Comparison of ENCODE assay signal across 8 mouse cellular contexts in the genomic region with DNA sequence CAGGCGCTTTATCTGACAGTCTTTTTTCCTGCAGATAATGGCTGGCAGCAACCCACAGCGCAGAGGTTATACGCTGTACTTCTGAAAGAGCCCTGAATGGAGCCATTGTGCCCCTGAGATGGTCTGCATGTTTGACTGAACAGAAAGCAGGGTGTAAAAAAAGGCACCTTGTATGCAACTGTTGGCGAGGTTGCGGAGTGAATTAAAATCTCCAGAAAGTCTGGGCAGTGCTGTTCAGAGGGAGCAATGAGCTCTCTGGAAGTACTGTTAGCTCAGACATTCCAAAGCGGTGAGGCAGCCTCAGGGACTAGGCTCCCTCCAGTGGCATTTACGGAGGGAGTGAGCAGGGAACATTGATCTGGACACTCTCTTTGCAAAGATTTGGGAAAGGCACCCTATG. TPM values are rescaled to one million over a fixed set of nuclear protein-coding genes. Genes with fewer than 3 reads are reported as not detected.
DNase-seq lines count a peak whose midpoint lies in the region; ATAC-seq lines count a peak whose summit lies in the region.
"Had no signal": no experiment of that assay in that cellular context is flagged by ENCODE, and none has a peak within 500 bp of the region (broad histone marks: within the 10 kb centered on the region; RNA-seq: fewer than 3 reads in every experiment).

No protein-coding gene starts in this region.

- H3K27ac ChIP-seq in limb, embryonic 10.5 days: peak overlapping the region; percentile 31; the same call in 1 of the 2 replicates
- H3K27ac ChIP-seq in neural tube, embryonic 11.5 days (ENCODE audit: low read depth, low read length): peak overlapping the region; percentile 76
- H3K27ac ChIP-seq: macrophage had no signal

- H3K4me3 ChIP-seq in limb, embryonic 10.5 days: no peak overlapping the region
- H3K4me3 ChIP-seq in neural tube, embryonic 11.5 days (ENCODE audit: low read depth, low read length): no peak overlapping the region

- H3K36me3 ChIP-seq in limb, embryonic 10.5 days: no peaks in the 10 kb centered on the region
- H3K36me3 ChIP-seq in neural tube, embryonic 11.5 days (ENCODE audit: control insufficient read depth, insufficient read depth, low read length): no peaks in the 10 kb centered on the region

- H3K9me3 ChIP-seq in limb, embryonic 10.5 days (replicated peaks): no peaks in the 10 kb centered on the region
- no peaks in the 10 kb centered on the region for H3K9me3 ChIP-seq in neural tube, embryonic 11.5 days (ENCODE audit: control insufficient read depth, low read length)

- H3K9ac ChIP-seq in neural tube, embryonic 11.5 days (ENCODE audit: low read length): no peak overlapping the region

- H3K27me3 ChIP-seq in limb, embryonic 10.5 days (ENCODE audit: low read depth, poor library complexity, severe bottlenecking): peaks cover 39% of the 10 kb centered on the region
- no peaks in the 10 kb centered on the region for H3K27me3 ChIP-seq in neural tube, embryonic 11.5 days (ENCODE audit: control insufficient read depth, insufficient read depth, low read length)

- peaks cover 47% of the 10 kb centered on the region for H3K4me1 ChIP-seq in limb, embryonic 10.5 days
- H3K4me1 ChIP-seq in neural tube, embryonic 11.5 days (ENCODE audit: control insufficient read depth, insufficient read depth, low read length): peaks cover 29% of the 10 kb centered on the region

- H3K4me2 ChIP-seq in neural tube, embryonic 11.5 days (ENCODE audit: low read depth): peak overlapping the region; percentile 6; the same call in 1 of the 2 replicates

- 44% methylated on average over 7 of the region's 7 CpGs for WGBS in limb, embryonic 10.5 days
- WGBS in neural tube, embryonic 11.5 days: 14% methylated on average over 7 of the region's 7 CpGs

- peak; percentile 10 for DNase-seq in adipocyte (ENCODE audit: low spot score)
- DNase-seq in embryo, embryonic 10 days (ENCODE audit: low spot score): peak; percentile 79
- DNase-seq in heart, adult 8-10 months (ENCODE audit: low spot score): peak; percentile 53
- DNase-seq in limb, embryonic 10.5 days (ENCODE audit: low spot score): peak; percentile 38
- peak; percentile 66 for DNase-seq in neural tube, embryonic 11.5 days (ENCODE audit: low spot score)
- DNase-seq in right cerebral cortex, postnatal 36 days (ENCODE audit: low spot score in 2 of 2): no peak
- DNase-seq in spleen, postnatal 4 days (ENCODE audit: low spot score in 2 of 2): no peak

- peak; percentile 66 for ATAC-seq in neural tube, embryonic 11.5 days (ENCODE audit: insufficient read depth, low FRiP score, low TSS enrichment)

RNA-seq across cellular contexts. Expression of a gene that starts 2.0 kb away (rescaled TPM):
- 10 to 100 TPM; 15.0 to 19.5 (median 17.7) TPM for total RNA-seq in heart, adult 8-10 months (2022)
- polyA plus RNA-seq in limb, embryonic 10.5 days (2016; fragmentation: Nextera tagmentation; extraction: Ambion mirVana): 1.6 and 2.6 TPM in 2 replicates
- polyA plus RNA-seq in neural tube, embryonic 11.5 days (2014; fragmentation: Nextera tagmentation; extraction: Ambion mirVana): 8.8 and 11.2 TPM in 2 replicates
- polyA plus RNA-seq: macrophage had no signal

Comparison
In these comparisons a context has a peak if more than half of its experiments do, and no peak if none do; other contexts are left out.
1. DNase-seq: peak in adipocyte (single experiment), embryo, embryonic 10 days (single experiment), heart, adult 8-10 months (single experiment), limb, embryonic 10.5 days (single experiment) and neural tube, embryonic 11.5 days (single experiment); none in right cerebral cortex, postnatal 36 days (0 of 2) and spleen, postnatal 4 days (0 of 2).